Mouse (Mus musculus) lung, embryonic 14.5 days (tissue): ENCODE data around the gene C1ql1. TPM values are rescaled to one million over a fixed set of nuclear protein-coding genes. Genes with fewer than 3 reads are reported as not detected.

Experiments used
- ATAC-seq: fragments of 200-750 bp; cut with Nextera tagmentation; 2 replicates; pipeline ENCODE4 v1.8.0; 2017; ENCODE audit warnings: mild to moderate bottlenecking, moderate TSS enrichment, moderate library complexity; ENCODE audit not compliant: insufficient read depth
- DNase-seq: peaks from one replicate; pipeline ENCODE4 v3.0.0-alpha.2; 2015
- H3K27ac ChIP-seq: fragments of 300-500 bp; sonication (generic); 2 replicates; pipeline ENCODE4 v1.5.1; 2014; ENCODE audit warnings: low read depth, mild to moderate bottlenecking, moderate library complexity
- H3K27me3 ChIP-seq: fragments of 300-500 bp; sonication (generic); 2 replicates; pipeline ENCODE4 v1.6.1; 2014; ENCODE audit warnings: low read length, control low read depth; ENCODE audit not compliant: insufficient read depth
- H3K36me3 ChIP-seq: fragments of 300-500 bp; sonication (generic); 2 replicates; pipeline ENCODE4 v1.6.1; 2014; ENCODE audit warnings: control low read depth; ENCODE audit not compliant: insufficient read depth
- H3K4me1 ChIP-seq: fragments of 300-500 bp; sonication (generic); 2 replicates; pipeline ENCODE4 v1.6.1; 2014; ENCODE audit warnings: antibody characterized with exemption, control low read depth; ENCODE audit not compliant: insufficient read depth
- H3K4me2 ChIP-seq: fragments of 300-500 bp; sonication (generic); 2 replicates; pipeline ENCODE4 v1.6.1; 2014; ENCODE audit warnings: mild to moderate bottlenecking
- H3K4me3 ChIP-seq: fragments of 300-500 bp; sonication (generic); 2 replicates; pipeline ENCODE4 v1.5.1; 2014; ENCODE audit warnings: low read depth, low read length
- H3K9ac ChIP-seq: fragments of 300-500 bp; sonication (generic); 2 replicates; pipeline ENCODE4 v1.6.1; 2014
- H3K9me3 ChIP-seq: fragments of 300-500 bp; sonication (generic); 2 replicates; pipeline ENCODE4 v1.6.1; 2016; ENCODE audit warnings: low read depth, low read length, control low read depth
- CTCF ChIP-seq: IDR thresholded peaks from 2 replicates; pipeline ENCODE4 v1.5.1; 2016; ENCODE audit warnings: antibody characterized with exemption, low read depth
- WGBS: fragments of 180-500 bp; shearing (Covaris S2); extraction: QIAGEN DNeasy Blood & Tissue Kit; methylation state at CpG from one replicate; pipeline ENCODE4 v1.1.7; 2014; 5-methylcytosine and 5-hydroxymethylcytosine counted together
- polyA plus RNA-seq: library from polyadenylated mRNA; unstranded; fragments of >200 nt; fragmentation: Nextera tagmentation; extraction: Ambion mirVana; gene quantifications from 2 replicates; pipeline ENCODE4 v1.2.1, GENCODE M21; 2014

Gene C1ql1
- polyA plus RNA-seq, 1 experiment from 2014 or later = 3.1 TPM

DNA sequence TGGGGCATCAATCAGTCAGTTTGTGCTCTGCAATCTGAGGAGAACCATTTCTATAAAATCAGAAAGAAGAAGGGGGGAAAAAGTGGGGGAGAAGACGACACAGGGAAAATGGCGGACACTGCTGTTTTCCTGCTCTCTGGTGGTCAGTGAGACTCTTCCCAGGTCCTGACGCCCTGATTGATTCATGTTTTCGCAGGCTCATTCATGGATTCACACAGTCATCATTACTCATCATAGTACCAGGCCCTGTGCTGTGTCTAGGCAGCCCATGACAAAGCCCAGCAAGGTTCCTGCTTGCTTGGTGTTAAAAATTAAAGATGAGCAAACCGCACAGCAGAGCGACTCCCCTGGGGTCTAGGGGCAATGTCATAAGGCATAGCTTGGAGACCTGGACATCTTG lies 11.9 kb upstream of the C1ql1 start:
- DNase-seq = no peak
- no peak overlapping the region for H3K4me2 ChIP-seq
- WGBS = 90% methylated on average over 6 of the region's 6 CpGs

DNA sequence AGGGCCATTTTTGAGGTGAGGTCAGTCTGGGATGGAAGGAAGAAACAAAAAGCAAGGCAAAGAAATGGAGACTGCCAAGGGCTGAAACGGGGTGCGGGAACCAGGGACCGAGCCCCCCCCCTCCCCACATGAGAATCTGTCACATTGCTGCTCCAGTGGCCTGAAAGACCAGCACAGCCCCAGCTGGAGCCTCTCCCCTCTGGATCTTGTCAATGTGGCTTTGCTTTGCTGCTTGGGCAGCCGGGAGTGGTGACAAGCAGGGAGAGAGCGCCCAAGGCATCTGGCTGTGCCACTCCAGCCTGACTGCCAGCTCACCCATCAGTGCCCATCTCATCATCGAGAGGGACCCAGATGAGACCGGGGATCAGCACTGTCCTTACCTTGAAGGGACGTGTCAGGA lies 11.2 kb upstream of the C1ql1 start:
- Histone ChIP-seq H3K4me1 (no peaks in the 10 kb centered on the region), H3K27ac (peak overlapping the region; percentile 39; the same call in 1 of the 2 replicates), H3K9me3 (no peaks in the 10 kb centered on the region), H3K4me3 (no peak overlapping the region), H3K4me2 (no peak overlapping the region), H3K36me3 (no peaks in the 10 kb centered on the region), H3K27me3 (0 out of 2 replicates have a peak, but pooled peaks cover 7% of the 10 kb centered on the region), H3K9ac (no peak overlapping the region)
- 63% methylated on average over 8 of the region's 8 CpGs for WGBS
- ATAC-seq = peak; percentile 4; the same call in 1 of the 2 replicates
- no peak for DNase-seq
- TF ChIP-seq CTCF = no peak

More for the DNA sequence above, 11.9 kb upstream of the C1ql1 start:
- Histone ChIP-seq H3K27ac (no peak overlapping the region), H3K9ac (no peak overlapping the region), H3K27me3 (peaks cover 1% of the 10 kb centered on the region; the same call in 1 of the 2 replicates), H3K4me3 (no peak overlapping the region), H3K36me3 (no peaks in the 10 kb centered on the region), H3K9me3 (no peaks in the 10 kb centered on the region), H3K4me1 (peaks cover 4% of the 10 kb centered on the region; the same call in 1 of the 2 replicates)
- no peak for ATAC-seq
- no peak for TF ChIP-seq CTCF

DNA sequence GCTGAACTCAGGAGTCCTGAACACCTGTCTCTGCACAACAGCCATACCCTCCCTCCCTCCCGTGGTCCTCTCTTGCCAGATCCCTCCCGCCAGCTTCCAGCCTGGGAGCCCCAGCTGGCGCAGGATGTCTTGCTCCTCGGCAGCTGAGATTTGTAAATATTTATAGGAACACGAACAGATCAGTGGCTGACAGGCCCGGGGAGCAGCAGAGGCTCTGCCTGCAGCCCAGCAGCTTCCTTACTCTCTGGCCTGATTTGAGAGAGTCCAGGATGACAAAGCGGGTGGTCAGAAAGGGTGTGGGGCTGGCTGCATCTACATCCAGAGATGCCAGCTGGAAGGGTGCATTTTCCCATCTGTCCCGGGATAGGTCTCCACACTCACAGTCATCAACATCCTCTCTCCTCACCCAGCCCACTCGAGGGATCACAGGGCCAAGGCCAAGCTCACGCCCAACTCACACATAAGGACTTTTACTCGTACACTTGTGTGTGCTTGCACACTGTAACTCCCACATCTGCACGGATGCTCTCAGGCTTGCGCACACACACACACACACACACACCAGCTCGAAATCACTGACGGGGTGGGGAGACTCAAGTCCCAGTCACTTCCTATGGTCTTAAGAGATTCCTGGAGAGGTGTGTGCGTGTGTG lies 10.6 kb upstream of the C1ql1 start:
- Histone ChIP-seq H3K4me1 (no peaks in the 10 kb centered on the region), H3K9me3 (no peaks in the 10 kb centered on the region), H3K27ac (peak overlapping the region; percentile 39; the same call in 1 of the 2 replicates), H3K4me3 (no peak overlapping the region), H3K36me3 (no peaks in the 10 kb centered on the region), H3K4me2 (no peak overlapping the region), H3K9ac (no peak overlapping the region), H3K27me3 (0 out of 2 replicates have a peak, but pooled peaks cover 7% of the 10 kb centered on the region)
- WGBS = 14% methylated on average over 16 of the region's 16 CpGs
- peak; percentile 88 for DNase-seq
- ATAC-seq = peak; percentile 93
- no peak for TF ChIP-seq CTCF

DNA sequence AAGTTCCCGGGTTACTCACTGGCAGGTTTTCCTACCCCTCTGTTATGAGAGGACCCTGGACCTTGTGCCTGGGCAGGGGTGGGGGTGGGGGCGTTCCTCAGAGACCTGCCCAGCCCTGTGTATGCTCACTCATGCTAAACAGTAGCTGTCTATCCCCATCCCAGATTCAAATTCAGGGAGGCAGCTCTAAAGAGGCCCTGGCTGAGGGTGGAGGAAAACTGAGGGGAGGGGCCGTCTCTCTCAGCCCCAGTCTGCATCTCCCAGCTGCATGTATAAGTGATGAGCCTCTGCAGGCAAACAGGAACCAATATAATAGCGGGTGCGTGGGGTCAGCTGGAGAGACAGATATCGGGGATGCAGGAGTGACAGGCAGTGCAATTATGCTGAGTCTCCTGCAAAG lies 6.4 kb upstream of the C1ql1 start:
- no peak for TF ChIP-seq CTCF
- DNase-seq (no peak), ATAC-seq (no peak)
- WGBS = 30% methylated on average over 6 of the region's 6 CpGs
- Histone ChIP-seq H3K4me3 (no peak overlapping the region), H3K27ac (no peak overlapping the region), H3K4me2 (no peak overlapping the region), H3K9me3 (no peaks in the 10 kb centered on the region), H3K27me3 (peaks cover 45% of the 10 kb centered on the region), H3K4me1 (no peaks in the 10 kb centered on the region), H3K36me3 (no peaks in the 10 kb centered on the region), H3K9ac (no peak overlapping the region)

DNA sequence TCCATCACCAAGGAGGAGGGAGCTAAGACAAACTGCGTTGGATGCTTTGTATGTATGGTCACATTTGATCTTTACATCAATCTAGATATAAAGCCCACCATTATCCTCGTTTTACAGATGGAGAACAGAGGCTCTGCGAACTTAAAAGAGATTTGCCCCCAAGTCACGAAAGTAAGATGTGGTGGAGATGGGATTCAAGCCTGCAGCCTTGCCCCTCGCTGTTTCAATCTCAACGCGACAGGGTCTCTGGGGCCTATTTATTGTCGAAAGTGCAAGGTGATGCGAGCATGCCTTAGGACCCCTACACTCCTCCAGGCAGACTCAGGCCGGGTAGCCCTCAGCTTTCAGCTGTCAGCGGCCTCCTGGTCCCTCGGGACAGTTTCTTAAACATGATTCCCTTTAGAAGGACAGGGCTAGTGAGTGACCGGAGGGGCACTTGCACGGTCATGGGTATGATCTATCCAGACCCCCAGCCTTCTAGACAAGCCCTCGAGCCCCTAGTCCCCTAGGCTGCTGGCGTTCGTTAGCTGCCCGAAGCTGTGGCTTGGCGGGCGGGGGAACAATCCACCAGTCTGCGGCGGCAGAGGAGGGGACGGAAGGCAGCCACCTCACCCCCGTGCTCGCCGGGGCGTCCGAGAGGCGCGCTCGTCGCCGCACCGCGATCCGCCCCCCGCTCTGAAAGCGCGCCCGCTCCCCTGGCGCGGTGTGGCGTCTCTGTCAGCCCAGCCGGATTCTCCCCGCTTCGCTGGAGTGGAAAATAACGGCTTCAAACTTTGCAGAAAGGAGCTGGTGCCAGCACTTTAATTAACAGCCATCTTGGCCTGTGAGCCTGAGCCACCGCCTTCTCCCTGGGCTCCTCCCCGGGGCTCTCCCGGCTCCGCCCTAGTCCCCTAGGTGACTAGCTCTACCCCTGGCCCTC lies 1.8 kb upstream of the C1ql1 start:
- WGBS = 3% methylated on average over 51 of the region's 51 CpGs
- H3K4me1 ChIP-seq = peaks cover 6% of the 10 kb centered on the region
- no peaks in the 10 kb centered on the region for H3K36me3 ChIP-seq
- H3K4me3 ChIP-seq = peak overlapping the region; percentile 42
- peak overlapping the region; percentile 31 for H3K9ac ChIP-seq
- ATAC-seq (no peak), DNase-seq (peak; percentile 44)
- peaks cover 89% of the 10 kb centered on the region for H3K27me3 ChIP-seq
- peak overlapping the region; percentile 66 for H3K4me2 ChIP-seq
- TF ChIP-seq CTCF = no peak
- H3K27ac ChIP-seq = no peak overlapping the region
- no peaks in the 10 kb centered on the region for H3K9me3 ChIP-seq

DNA sequence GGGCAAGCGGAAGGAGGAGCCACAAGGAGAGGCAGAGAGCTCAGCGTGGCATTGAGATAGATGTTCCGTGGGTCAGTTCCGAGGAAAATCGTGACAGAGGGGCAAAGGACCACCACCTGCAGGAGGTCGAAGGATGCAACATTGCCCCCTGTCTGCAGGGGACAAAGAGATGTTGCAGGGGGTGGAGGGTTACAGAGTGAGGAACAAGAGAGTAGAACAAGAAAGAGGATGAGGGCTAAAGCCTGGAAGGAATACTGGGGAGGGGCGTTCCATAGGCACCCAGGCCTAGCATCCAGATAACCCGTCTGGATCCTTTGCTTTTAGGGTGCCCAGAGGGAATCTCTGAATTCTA lies 480 bp upstream of the C1ql1 start:
- H3K27me3 ChIP-seq = peaks cover 92% of the 10 kb centered on the region
- H3K4me3 ChIP-seq = peak overlapping the region; percentile 38
- peak; percentile 43; the same call in 1 of the 2 replicates for TF ChIP-seq CTCF
- H3K4me1 ChIP-seq = peaks cover 6% of the 10 kb centered on the region
- ATAC-seq (peak; percentile 18), DNase-seq (no peak)
- no peak overlapping the region for H3K27ac ChIP-seq
- H3K36me3 ChIP-seq = no peaks in the 10 kb centered on the region
- 11% methylated on average over 8 of the region's 8 CpGs for WGBS
- H3K4me2 ChIP-seq = peak overlapping the region; percentile 68
- H3K9ac ChIP-seq = no peak overlapping the region
- no peaks in the 10 kb centered on the region for H3K9me3 ChIP-seq
